Mouse (Mus musculus) lung, postnatal 10 days (tissue): ENCODE results near the gene S100a8.
A peak's percentile ranks its signal among the peaks of the same experiment; 100 is the strongest.

Experiments used
- DNase-seq: peaks from one replicate; pipeline ENCODE4 v3.0.0; 2021

Gene S100a8

GRCm38 (mm10) chr3:90668846-90669245 lies at the start of gene S100a8:
S100a8 (plus strand) TSS chr3:90668978.
- DNase-seq = peak; percentile 68

GRCm38 (mm10) chr3:90621552-90621951 lies 47.2 kb upstream of the S100a8 start:
- no peak for DNase-seq

- peak; percentile 77 for DNase-seq
Observed at GRCm38 (mm10) chr3:90623435-90624071, 45.2 kb upstream of the S100a8 start.

GRCm38 (mm10) chr3:90625496-90625895 lies 43.3 kb upstream of the S100a8 start:
- no peak for DNase-seq

GRCm38 (mm10) chr3:90626266-90627021 lies 42.3 kb upstream of the S100a8 start:
- DNase-seq = no peak

- no peak for DNase-seq
Observed at GRCm38 (mm10) chr3:90627366-90627765, 41.4 kb upstream of the S100a8 start.

GRCm38 (mm10) chr3:90627807-90628206 lies 41.0 kb upstream of the S100a8 start:
- DNase-seq = peak; percentile 40

GRCm38 (mm10) chr3:90629298-90629697 lies 39.5 kb upstream of the S100a8 start:
- no peak for DNase-seq

- no peak for DNase-seq
Observed at GRCm38 (mm10) chr3:90631984-90632383, 36.8 kb upstream of the S100a8 start.

GRCm38 (mm10) chr3:90638511-90639275 lies 30.1 kb upstream of the S100a8 start:
- no peak for DNase-seq

GRCm38 (mm10) chr3:90639511-90640154 lies 29.1 kb upstream of the S100a8 start:
- DNase-seq = peak; percentile 30

GRCm38 (mm10) chr3:90640981-90641380 lies 27.8 kb upstream of the S100a8 start:
- no peak for DNase-seq

- DNase-seq = peak; percentile 61
Observed at GRCm38 (mm10) chr3:90644220-90644619, 24.6 kb upstream of the S100a8 start.

GRCm38 (mm10) chr3:90647291-90647690 lies 21.5 kb upstream of the S100a8 start:
- DNase-seq = no peak

GRCm38 (mm10) chr3:90648981-90649380 lies 19.8 kb upstream of the S100a8 start:
- DNase-seq = no peak

GRCm38 (mm10) chr3:90649832-90650231 lies 18.9 kb upstream of the S100a8 start:
- DNase-seq = no peak

GRCm38 (mm10) chr3:90652878-90653508 lies 15.8 kb upstream of the S100a8 start:
- DNase-seq = peak; percentile 82

- no peak for DNase-seq
Observed at GRCm38 (mm10) chr3:90653717-90654116, 15.1 kb upstream of the S100a8 start, which contains the start of gene S100a7a. S100a7a (plus strand) TSS chr3:90654017.

- peak; percentile 18 for DNase-seq
Observed at GRCm38 (mm10) chr3:90657405-90657804, 11.4 kb upstream of the S100a8 start.

- no peak for DNase-seq
Observed at GRCm38 (mm10) chr3:90659364-90660044, 9.3 kb upstream of the S100a8 start.

GRCm38 (mm10) chr3:90664219-90664618 lies 4.6 kb upstream of the S100a8 start:
- DNase-seq = peak; percentile 41

- no peak for DNase-seq
Observed at GRCm38 (mm10) chr3:90678656-90679055, 9.9 kb downstream of the S100a8 start.
